Mouse (Mus musculus): ENCODE data around the gene Znrd1.

DNA sequence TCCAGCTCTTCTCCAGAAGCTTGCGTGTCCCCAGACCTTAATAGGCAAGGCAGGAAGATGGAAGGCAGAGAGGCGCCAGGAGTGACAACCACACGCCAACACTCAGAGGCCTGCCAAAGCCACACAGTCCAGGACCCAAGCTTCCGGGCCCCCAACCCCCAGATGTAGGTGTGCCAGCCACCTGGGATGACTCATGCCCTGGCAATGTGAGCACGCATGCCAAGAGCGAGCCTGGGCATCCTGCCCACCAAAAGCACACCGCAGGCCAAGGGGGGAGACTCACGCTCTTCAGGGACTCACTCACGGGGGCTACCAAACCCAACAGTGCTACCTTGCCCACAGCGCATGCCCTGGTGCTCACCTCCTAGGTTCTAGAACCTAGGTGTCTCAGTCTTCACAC lies 16.0 kb downstream of the Znrd1 start:
- TF ChIP-seq CTCF (IDR thresholded peaks at IDR 0.05; ENCODE audit: borderline replicate concordance, insufficient read depth, low read depth, low read length), result no peak
- TF ChIP-seq POLR2A (IDR thresholded peaks at IDR 0.05; ENCODE audit: borderline replicate concordance, insufficient read depth, low read length), result no peak
